Mouse (Mus musculus) CH12.LX (cell line): ENCODE measurements around the gene Pdp2.

Source experiments
- CTCF ChIP-seq, 2 experiments: IDR thresholded peaks in 1 of 2; conservative IDR thresholded peaks in 1 of 2; 2 replicates each; pipeline ENCODE4 v1.5.1; 2011 to 2012; ENCODE audit warnings: low read depth in 2 of 2, low read length in 2 of 2, improper control_type of control experiment in 1 of 2, inconsistent platforms in 1 of 2, mild to moderate bottlenecking in 1 of 2, moderate library complexity in 1 of 2
- MAFK ChIP-seq: IDR thresholded peaks from 2 replicates; pipeline ENCODE4 v1.6.1; 2011; ENCODE audit warnings: low read length, improper control_type of control experiment; ENCODE audit not compliant: insufficient replicate concordance
- MEF2A ChIP-seq: IDR thresholded peaks from 2 replicates; pipeline ENCODE4 v1.6.1; 2014; ENCODE audit warnings: low read depth, mild to moderate bottlenecking, inconsistent platforms, low read length, improper control_type of control experiment, borderline replicate concordance
- POLR2A ChIP-seq: IDR thresholded peaks from 2 replicates; pipeline ENCODE4 v1.6.1; 2011; ENCODE audit warnings: low read depth, mild to moderate bottlenecking, improper control_type of control experiment, low read length
- RCOR1 ChIP-seq: conservative IDR thresholded peaks from 2 replicates; pipeline ENCODE4 v1.6.1; 2012; ENCODE audit warnings: low read depth, mild to moderate bottlenecking, inconsistent platforms, low read length, improper control_type of control experiment
- TBP ChIP-seq: conservative IDR thresholded peaks from 2 replicates; pipeline ENCODE4 v1.6.1; 2011; ENCODE audit warnings: low read depth, low read length, improper control_type of control experiment

DNA sequence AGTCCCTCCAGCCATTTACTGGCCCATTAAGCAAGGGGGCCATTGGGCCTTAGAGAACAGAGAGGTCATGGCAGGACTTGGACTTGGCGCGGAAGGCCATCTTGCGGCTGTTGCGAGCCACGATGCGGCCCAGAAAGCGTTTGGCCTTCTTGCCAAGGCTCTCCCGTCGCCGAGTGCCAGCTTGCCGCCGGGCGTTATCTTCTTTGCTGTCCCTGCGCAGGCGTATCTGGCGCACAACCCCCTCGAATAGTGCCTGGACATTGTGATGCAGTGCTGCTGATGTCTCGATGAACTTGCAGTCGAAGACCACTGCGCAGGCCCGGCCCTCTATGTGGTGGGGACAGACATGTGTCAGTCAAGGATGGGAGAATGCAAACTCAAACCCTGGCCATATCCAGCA lies 37.2 kb downstream of the Pdp2 start:
- TF ChIP-seq MAFK = no peak
- no peak for TF ChIP-seq RCOR1
- TF ChIP-seq POLR2A = no peak
- TF ChIP-seq CTCF (conservative IDR thresholded peaks at IDR 0.05 in 1 of 2, IDR thresholded peaks at IDR 0.05 in 1 of 2; ENCODE audit: low read depth in 2 of 2, low read length in 2 of 2) = no peak
- no peak for TF ChIP-seq MEF2A
- no peak for TF ChIP-seq TBP
